Comparison of ENCODE assay signal across 9 mouse cellular contexts in the genomic region with DNA sequence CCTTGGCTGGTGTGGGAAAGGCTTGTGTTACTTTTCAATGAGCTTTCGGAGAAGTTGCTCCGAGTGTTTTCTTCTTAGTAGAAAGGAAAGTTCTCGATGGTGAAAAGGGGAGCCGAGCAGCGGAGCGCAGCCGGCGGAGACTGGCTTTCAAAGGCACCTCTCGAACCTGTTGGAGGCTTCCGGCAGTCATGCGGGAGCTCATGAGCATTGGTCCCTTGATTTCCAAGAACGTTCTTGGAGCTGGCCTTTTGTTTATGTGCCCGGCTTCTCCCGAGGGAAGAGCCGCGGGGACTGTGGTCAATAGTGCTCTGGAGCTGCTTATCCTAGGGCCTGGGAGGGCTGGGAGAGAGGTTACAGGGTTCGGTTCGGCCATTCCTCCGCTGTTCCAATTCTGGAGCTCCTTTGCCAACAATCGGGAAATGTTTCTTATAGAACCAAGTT. TPM values are rescaled to one million over a fixed set of nuclear protein-coding genes. Genes with fewer than 3 reads are reported as not detected.
DNase-seq lines count a peak whose midpoint lies in the region; ATAC-seq and TF ChIP-seq lines count a peak whose summit lies in the region.
"Had no signal": no experiment of that assay in that cellular context is flagged by ENCODE, and none has a peak within 500 bp of the region (broad histone marks: within the 10 kb centered on the region; RNA-seq: fewer than 3 reads in every experiment).

No protein-coding gene starts in this region.

- H3K4me2 ChIP-seq in neural tube, embryonic 11.5 days (ENCODE audit: low read depth) = peak overlapping the region; percentile 64

- H3K4me1 ChIP-seq in neural tube, embryonic 11.5 days (ENCODE audit: control insufficient read depth, insufficient read depth, low read length) = peaks cover 22% of the 10 kb centered on the region
- H3K4me1 ChIP-seq in bone marrow macrophage, adult 2 months (ENCODE audit: control insufficient read depth, insufficient read depth, low read length) = peaks cover 6% of the 10 kb centered on the region
- H3K4me1 ChIP-seq in heart, embryonic 10.5 days = peaks cover 49% of the 10 kb centered on the region
- H3K4me1 ChIP-seq in limb, embryonic 10.5 days = peaks cover 62% of the 10 kb centered on the region
- H3K4me1 ChIP-seq in olfactory bulb, adult 2 months (ENCODE audit: control insufficient read depth, insufficient read depth, low read length) = peaks cover 36% of the 10 kb centered on the region

- peak; percentile 47 for DNase-seq in neural tube, embryonic 11.5 days (ENCODE audit: low spot score)
- DNase-seq in neural tube, embryonic 10.5 days (ENCODE audit: extremely low spot score, low spot score) = no peak
- no peak for DNase-seq in heart, embryonic 10.5 days (ENCODE audit: low spot score)
- peak; percentile 71 for DNase-seq in limb, embryonic 10.5 days (ENCODE audit: low spot score)
- no peak for DNase-seq in spleen, adult 12 weeks (ENCODE audit: low spot score)

- H3K27me3 ChIP-seq in neural tube, embryonic 11.5 days (ENCODE audit: control insufficient read depth, insufficient read depth, low read length) = peaks cover 36% of the 10 kb centered on the region
- H3K27me3 ChIP-seq in heart, embryonic 10.5 days (ENCODE audit: insufficient read depth, poor library complexity, severe bottlenecking) = peaks cover 48% of the 10 kb centered on the region
- peaks cover 64% of the 10 kb centered on the region for H3K27me3 ChIP-seq in limb, embryonic 10.5 days (ENCODE audit: low read depth, poor library complexity, severe bottlenecking)

- no peak for ATAC-seq in neural tube, embryonic 11.5 days (ENCODE audit: insufficient read depth, low FRiP score, low TSS enrichment)
- ATAC-seq in activated CD4-positive, CD25-positive, alpha-beta regulatory T cell, adult 4 months = no peak

- H3K27ac ChIP-seq in neural tube, embryonic 11.5 days (ENCODE audit: low read depth, low read length) = no peak overlapping the region
- no peak overlapping the region for H3K27ac ChIP-seq in bone marrow macrophage, adult 2 months (ENCODE audit: insufficient read depth, low read depth, low read length)
- H3K27ac ChIP-seq in heart, embryonic 10.5 days = peak overlapping the region; percentile 53; the same call in 1 of the 2 replicates
- peak overlapping the region; percentile 58 for H3K27ac ChIP-seq in limb, embryonic 10.5 days
- no peak overlapping the region for H3K27ac ChIP-seq in olfactory bulb, adult 2 months (ENCODE audit: insufficient read depth, low read depth, low read length)

- no peak for TF ChIP-seq CTCF in bone marrow macrophage, adult 2 months (IDR thresholded peaks at IDR 0.05; ENCODE audit: low read depth, low read length)
- TF ChIP-seq CTCF in olfactory bulb, adult 2 months (IDR thresholded peaks at IDR 0.05; ENCODE audit: insufficient read depth, low read depth, low read length) = no peak

- H3K9ac ChIP-seq in neural tube, embryonic 11.5 days (ENCODE audit: low read length) = peak overlapping the region; percentile 61

- peak overlapping the region; percentile 44 for H3K4me3 ChIP-seq in neural tube, embryonic 11.5 days (ENCODE audit: low read depth, low read length)
- peak overlapping the region; percentile 66 for H3K4me3 ChIP-seq in bone marrow macrophage, adult 2 months (ENCODE audit: insufficient read depth, low read length)
- peak overlapping the region; percentile 85 for H3K4me3 ChIP-seq in heart, embryonic 10.5 days
- peak overlapping the region; percentile 75 for H3K4me3 ChIP-seq in limb, embryonic 10.5 days
- peak overlapping the region; percentile 75 for H3K4me3 ChIP-seq in olfactory bulb, adult 2 months (ENCODE audit: insufficient read depth, low read depth, low read length)

- no peak for TF ChIP-seq POLR2A in bone marrow macrophage, adult 2 months (IDR thresholded peaks at IDR 0.05; ENCODE audit: borderline replicate concordance, low read depth, low read length)
- no peak for TF ChIP-seq POLR2A in olfactory bulb, adult 2 months (IDR thresholded peaks at IDR 0.05; ENCODE audit: insufficient read depth, low read depth, low read length)

- H3K9me3 ChIP-seq in neural tube, embryonic 11.5 days (ENCODE audit: control insufficient read depth, low read length) = no peaks in the 10 kb centered on the region
- H3K9me3 ChIP-seq in heart, embryonic 10.5 days = no peaks in the 10 kb centered on the region
- H3K9me3 ChIP-seq in limb, embryonic 10.5 days (replicated peaks) = no peaks in the 10 kb centered on the region

- under 1% methylated on average over 20 of the region's 20 CpGs for WGBS in neural tube, embryonic 11.5 days
- WGBS in heart, embryonic 10.5 days = 0% methylated on average over 20 of the region's 20 CpGs
- under 1% methylated on average over 20 of the region's 20 CpGs for WGBS in limb, embryonic 10.5 days
- 1% methylated on average over 20 of the region's 20 CpGs for WGBS in olfactory bulb, adult 2 months

- no peaks in the 10 kb centered on the region; the same call in 1 of the 2 replicates for H3K36me3 ChIP-seq in neural tube, embryonic 11.5 days (ENCODE audit: control insufficient read depth, insufficient read depth, low read length)
- no peaks in the 10 kb centered on the region for H3K36me3 ChIP-seq in heart, embryonic 10.5 days
- no peaks in the 10 kb centered on the region for H3K36me3 ChIP-seq in limb, embryonic 10.5 days

RNA-seq across cellular contexts. Expression of a gene that starts 1.5 kb away (rescaled TPM):
- 0.37 and 0.54 TPM in 2 replicates for polyA plus RNA-seq in neural tube, embryonic 11.5 days (2014; fragmentation: Nextera tagmentation; extraction: Ambion mirVana)
- not detected in 2 replicates for polyA plus RNA-seq in bone marrow macrophage, adult 2 months (2012; ENCODE audit: insufficient read depth, insufficient read length, missing spikeins)
- 0.09 and 0.12 TPM in 2 replicates for polyA plus RNA-seq in heart, embryonic 10.5 days (2016; fragmentation: Nextera tagmentation; extraction: Ambion mirVana)
- 0.06 and 0.13 TPM in 2 replicates for polyA plus RNA-seq in limb, embryonic 10.5 days (2016; fragmentation: Nextera tagmentation; extraction: Ambion mirVana)
- not detected in 2 replicates for polyA plus RNA-seq in olfactory bulb, adult 2 months (2012; ENCODE audit: insufficient read depth, insufficient read length, low replicate concordance, missing spikeins)
- 1 to 10 TPM; 2.0 to 3.5 TPM for polyA plus RNA-seq in activated CD4-positive, CD25-positive, alpha-beta regulatory T cell, adult 4 months (2017; shearing (Covaris generic))
- polyA plus RNA-seq: erythroblast, embryonic 14.5 days had no signal

Comparison
In these comparisons a context has a peak if more than half of its experiments do, and no peak if none do; other contexts are left out.
1. DNase-seq: peak in neural tube, embryonic 11.5 days (single experiment) and limb, embryonic 10.5 days (single experiment); none in neural tube, embryonic 10.5 days (single experiment), heart, embryonic 10.5 days (single experiment) and spleen, adult 12 weeks (single experiment).
2. H3K27ac ChIP-seq: peak in heart, embryonic 10.5 days (single experiment) and limb, embryonic 10.5 days (single experiment); none in neural tube, embryonic 11.5 days (single experiment), bone marrow macrophage, adult 2 months (single experiment) and olfactory bulb, adult 2 months (single experiment).
3. Peak in every context shown above with its lines, with median percentiles within 50 percentile points of each other: H3K4me3 ChIP-seq.